Mouse (Mus musculus) gastrocnemius, postnatal 36 days (tissue): Measurements from ENCODE around the gene Gm44805. TPM values are rescaled to one million over a fixed set of nuclear protein-coding genes. Genes with fewer than 3 reads are reported as not detected.

Source experiments
- DNase-seq, 2 experiments: peaks; one replicate each; pipeline ENCODE4 v3.0.0; 2022
- intact Hi-C: fragments of 180-260 bp; cut with DNase I; formaldehyde crosslinking; loops from one replicate; pipeline ENCODE4 v1.15.1; 2025
- long read RNA-seq, 2 experiments: library from polyadenylated mRNA; stranded (forward); transcript quantifications; one replicate each; pipeline ENCODE4 v2.0.0; 2021
- total RNA-seq, 2 experiments: library from RNA; stranded (reverse); gene quantifications; 2 replicates each; pipeline ENCODE4 v1.2.3; 2021

The Gm44805 gene
- not detected for total RNA-seq
- long read RNA-seq, experiment 1: 0 reads
- long read RNA-seq, experiment 2: 0 reads

DNA sequence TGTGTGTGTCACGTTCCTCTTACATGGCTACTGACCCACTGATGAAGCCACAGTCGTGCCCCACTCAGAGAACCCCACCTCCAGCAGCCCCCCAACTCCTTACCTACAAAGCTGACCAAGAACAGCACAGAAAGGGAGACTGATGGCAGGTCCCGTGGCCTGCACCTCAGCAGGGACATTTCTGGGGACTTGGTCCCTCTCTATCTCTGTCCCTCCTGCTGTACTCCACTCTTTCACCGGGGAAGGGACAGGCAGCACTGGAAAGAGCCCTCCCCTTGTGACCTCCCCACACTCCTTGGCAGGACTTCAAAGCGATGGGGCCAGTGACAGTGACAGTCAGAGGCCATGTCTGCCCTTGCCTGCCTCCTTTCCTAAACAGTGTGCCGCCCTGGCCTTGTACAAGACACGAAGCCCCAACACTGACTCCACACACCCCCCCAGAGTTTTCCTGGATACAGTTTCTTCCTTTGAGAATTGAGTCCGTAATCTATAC, at the start of gene Gm44805, which contains the start of gene Apoc4:
Gene Gm44805 (minus strand): TSS at position 222 of the 493 bp plus-strand sequence.
Gene Apoc4 (minus strand): TSS at position 278 of the 493 bp plus-strand sequence.
- DNase-seq: no peak

GRCm38 (mm10) chr7:19726541-19726940, 45.3 kb upstream of the Gm44805 start:
- DNase-seq: no peak

More for the DNA sequence above, at the start of gene Gm44805, which contains the start of gene Apoc4:
- intact Hi-C loops: no loop called here

DNA sequence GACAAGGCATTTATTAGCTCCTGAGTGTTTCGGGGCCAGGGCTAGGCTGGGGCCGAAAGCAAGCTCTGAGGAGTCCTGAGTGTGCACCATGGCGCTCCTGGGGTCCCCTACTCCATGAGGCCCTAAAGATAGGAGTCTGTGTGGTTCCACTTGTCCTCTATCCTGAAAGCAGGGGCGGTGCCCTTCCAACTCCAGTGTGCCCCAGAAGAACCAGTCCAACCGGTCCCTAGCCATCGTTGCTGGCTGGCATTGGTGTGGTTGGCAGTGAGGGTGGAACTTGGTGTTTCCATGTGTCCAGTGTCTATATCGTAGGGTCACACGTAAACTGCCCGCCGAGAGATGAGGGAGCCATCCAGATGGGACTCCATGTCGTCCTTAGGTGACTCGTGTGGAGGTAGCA, 42.9 kb upstream of the Gm44805 start:
- intact Hi-C loops: no loop called here
- DNase-seq: no peak

More at GRCm38 (mm10) chr7:19726541-19726940, 45.3 kb upstream of the Gm44805 start:
- intact Hi-C loops: no loop called here

DNA sequence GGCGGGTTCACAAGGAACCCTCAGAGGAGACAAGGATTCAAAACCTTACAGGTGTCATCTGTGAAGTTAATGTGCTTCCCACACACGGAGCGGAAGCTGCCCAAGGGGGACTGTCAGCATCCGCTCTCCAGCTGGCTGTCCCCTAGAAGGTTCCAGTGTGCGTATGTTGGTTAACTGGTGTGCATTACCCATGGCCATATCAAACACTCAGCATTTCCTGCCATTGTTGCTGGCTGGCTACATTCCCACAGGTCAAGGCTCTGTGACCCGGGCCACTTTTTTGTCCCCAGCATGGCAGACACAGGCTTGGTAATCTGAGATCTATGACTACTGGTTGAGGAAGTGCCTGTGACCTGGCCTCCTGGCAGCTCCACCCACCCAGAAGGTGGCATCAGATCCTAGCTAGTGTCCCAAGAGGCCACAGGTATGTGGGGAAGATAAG, 41.6 kb upstream of the Gm44805 start:
- intact Hi-C loops: no loop called here
- peak in 1 of 2 experiments; percentile 31 for DNase-seq

GRCm38 (mm10) chr7:19719200-19719599, 38.0 kb upstream of the Gm44805 start:
- intact Hi-C loops: no loop called here
- no peak for DNase-seq

GRCm38 (mm10) chr7:19718297-19718952, 37.2 kb upstream of the Gm44805 start:
- DNase-seq: no peak
- intact Hi-C loops: no loop called here

GRCm38 (mm10) chr7:19717346-19717745, 36.1 kb upstream of the Gm44805 start:
- DNase-seq: no peak

DNA sequence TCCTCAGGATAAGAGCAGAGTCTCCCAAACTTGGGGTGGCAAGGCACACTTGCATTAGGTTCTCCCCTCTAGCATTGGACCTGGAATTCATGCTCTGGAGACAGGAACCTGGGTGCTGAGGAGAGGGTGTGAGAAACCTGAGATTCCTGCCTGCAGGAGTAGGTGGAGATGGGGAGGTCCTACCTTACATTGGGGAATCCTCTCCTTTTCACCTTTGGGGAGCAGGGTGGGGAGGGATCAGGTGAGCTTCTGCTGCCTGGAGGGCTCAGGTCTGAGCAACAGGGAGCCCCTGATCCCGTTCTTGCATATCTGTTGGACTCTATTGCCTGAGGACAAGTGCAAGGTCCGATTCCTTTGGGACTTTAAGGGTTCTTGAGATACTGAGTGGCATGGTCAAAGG, 35.6 kb upstream of the Gm44805 start:
- intact Hi-C loops: no loop called here
- DNase-seq: no peak

More at GRCm38 (mm10) chr7:19717346-19717745, 36.1 kb upstream of the Gm44805 start:
- intact Hi-C loops: no loop called here

DNA sequence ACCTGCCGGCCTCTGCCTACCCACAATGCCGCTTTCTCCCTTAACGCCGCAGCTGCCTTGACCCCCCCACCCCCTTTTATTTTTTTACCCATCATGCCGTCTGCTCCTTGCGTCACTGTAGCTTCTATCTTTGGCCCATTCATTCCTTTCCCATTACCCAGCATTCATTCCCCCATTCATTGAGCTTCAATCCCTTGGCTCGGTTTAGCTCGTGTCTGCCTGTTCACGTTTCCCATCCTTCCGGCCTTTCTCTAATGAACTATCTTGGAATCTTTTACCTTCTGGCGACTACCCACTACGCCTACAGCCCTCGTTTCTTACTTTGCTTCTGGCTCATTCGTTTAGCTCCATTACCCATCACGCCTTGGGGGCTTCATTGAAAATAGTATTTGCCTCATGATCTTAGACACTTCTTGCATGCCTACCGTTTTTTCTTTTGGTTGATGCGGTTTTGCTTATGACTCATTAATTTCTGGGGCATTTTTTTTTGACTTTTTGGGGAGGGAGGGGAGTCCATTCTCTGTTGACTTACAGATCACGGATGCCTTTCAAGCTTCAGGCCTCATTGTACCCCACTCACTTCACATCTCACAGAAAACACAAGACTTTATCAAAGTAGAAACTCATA, 34.9 kb upstream of the Gm44805 start:
- intact Hi-C loops: no loop called here
- DNase-seq: no peak

DNA sequence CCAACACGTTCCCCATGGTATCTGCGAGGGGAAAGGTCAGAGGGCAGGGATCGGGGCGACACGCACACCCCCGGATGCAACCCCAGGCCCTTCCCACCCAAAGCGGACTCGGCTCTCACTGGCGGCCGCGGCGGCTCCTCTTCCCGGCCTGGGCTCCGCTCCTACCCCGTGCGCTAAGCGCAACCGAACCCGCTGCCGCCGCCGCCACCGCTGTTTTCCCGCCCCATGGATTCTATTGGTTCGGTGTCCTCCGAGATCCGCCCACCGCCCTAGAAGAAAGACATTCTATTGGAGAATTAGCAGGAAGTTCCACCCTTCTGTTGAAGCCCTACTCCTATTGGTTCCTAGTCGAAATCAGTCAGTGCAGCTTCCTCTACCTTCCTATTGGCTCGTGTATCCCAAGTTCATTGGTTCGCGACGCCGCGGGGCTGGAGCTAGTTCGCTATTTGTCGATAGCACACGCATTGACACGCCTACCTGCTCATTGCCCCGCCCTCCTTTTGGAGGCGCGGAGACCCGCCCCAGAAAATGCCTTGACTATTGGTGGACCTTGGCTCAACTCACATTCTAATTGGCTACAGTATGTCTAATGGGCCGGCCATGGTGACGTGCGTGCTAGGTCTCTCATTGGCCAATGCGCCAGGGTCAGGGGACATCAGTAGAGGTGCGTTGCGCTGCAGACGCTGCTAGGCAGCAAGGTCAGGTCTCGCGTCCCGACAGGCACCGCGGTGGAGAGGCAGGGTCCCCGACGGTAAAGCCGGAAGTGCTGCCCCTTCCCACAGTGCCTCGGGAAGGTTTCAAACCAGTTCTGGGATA, 34.2 kb upstream of the Gm44805 start, which contains the start of gene Tomm40:
Gene Tomm40 (minus strand): TSS at position 200 of the 816 bp plus-strand sequence.
- peak; percentile 97 to 99 for DNase-seq
- intact Hi-C loops: no loop called here

- peak in 1 of 2 experiments; percentile 31 for DNase-seq
- intact Hi-C loops: no loop called here
These were observed 33.6 kb upstream of the Gm44805 start for GRCm38 (mm10) chr7:19714836-19715235.

DNA sequence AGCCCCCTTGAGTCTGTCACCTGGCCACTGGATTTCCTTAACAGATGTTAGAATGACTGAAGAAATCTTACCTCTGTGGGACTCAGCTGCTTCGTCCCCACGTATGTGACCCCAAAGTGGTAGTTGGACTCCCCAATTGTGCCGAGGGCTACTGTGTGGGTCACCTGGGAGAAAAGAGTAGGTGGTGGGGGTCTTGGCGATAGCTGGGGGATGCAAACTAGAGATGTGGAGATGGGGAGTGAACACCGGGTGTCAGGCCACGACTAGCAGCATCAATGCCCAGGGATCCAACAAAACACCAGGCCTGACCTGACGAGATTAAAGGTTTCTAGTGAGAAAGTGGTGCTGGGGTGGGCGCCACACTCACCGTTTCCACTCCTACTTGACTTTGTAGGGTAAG, 32.4 kb upstream of the Gm44805 start:
- intact Hi-C loops: loop anchor here (2.0 kb wide), 1 partner anchor 45 kb away; no protein-coding TSS in a partner anchor
- no peak for DNase-seq

DNA sequence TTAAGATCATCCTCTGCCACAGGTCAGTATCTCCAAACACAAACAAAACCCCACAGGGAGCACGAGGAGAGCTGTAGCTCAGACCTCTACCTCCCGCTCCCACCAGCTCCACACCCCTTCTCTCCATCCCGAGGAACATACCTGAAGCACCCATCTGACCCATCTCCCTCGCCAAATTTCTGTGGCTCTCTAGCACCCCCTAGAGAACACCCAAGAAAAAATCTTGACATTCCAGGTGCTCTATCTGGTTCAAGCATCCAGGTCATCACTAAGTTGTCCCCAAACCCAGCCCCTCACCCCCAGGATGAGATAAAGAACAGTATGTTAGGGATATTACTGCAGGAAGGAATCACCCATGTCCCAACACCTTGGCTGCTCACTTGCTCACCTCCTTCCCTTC, 32.0 kb upstream of the Gm44805 start:
- intact Hi-C loops: loop anchor here (2.0 kb wide), 1 partner anchor 44 kb away; no protein-coding TSS in a partner anchor
- DNase-seq: no peak

DNA sequence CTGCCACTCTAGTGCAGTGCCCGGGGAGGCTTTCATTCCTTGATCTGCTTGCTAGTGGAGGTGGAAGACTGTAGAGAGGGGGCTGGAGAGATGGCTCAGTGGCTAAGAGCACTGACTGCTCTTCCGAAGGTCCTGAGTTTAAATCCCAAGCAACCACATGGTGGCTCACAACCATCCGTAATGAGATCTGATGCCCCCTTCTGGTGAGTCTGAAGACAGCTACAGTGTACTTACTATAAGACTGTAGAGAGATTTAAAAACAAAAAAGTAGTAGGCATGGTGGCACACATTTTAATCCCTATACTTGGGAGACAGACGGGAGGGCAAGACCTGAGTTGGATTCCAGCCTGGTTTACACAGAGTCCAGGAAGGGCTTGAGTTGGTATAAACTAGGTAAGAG, 31.2 kb upstream of the Gm44805 start:
- intact Hi-C loops: loop anchor here (2.0 kb wide), 1 partner anchor 44 kb away; no protein-coding TSS in a partner anchor
- DNase-seq: no peak

DNA sequence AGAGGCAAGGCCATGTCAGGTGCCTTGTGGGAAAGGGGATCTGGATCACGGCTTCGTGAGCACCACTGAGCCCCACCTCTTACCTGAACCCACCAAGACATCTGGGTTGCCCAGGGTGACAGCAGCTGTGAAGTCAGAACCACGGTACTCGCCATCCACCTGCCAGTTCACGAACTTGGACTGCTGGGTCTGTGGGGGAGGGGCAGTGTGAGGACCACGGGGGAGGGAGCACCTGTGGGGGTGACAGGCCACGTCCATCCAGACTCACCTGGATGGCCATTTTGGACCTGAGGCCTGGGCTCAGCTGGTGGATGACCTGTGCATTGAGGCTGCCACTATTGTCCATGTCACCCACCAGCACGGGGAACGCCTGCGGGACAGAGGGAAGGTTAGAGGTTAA, 29.4 kb upstream of the Gm44805 start:
- DNase-seq: no peak
- intact Hi-C loops: no loop called here

DNA sequence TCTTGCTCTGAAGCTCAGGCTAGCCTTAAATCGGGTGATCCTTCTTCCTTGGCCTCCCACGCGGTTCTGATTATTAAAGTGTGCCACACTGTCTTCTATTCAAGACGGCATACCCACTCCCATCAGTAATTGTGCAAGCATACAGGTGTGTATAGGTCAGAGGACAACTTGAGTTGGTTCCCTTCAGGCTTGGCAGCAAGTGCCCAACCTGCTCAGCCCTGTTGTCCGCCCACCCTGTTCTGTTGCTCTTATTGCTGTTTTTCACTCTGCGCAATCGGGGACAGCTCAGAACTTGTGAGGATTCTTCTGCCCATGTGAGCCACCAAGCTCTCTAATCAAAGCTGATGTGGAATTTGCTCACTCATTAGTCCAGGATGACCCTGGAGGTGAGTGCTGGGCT, 24.0 kb upstream of the Gm44805 start:
- no peak for DNase-seq
- intact Hi-C loops: no loop called here

GRCm38 (mm10) chr7:19704475-19704874, 23.3 kb upstream of the Gm44805 start:
- no peak for DNase-seq
- intact Hi-C loops: no loop called here

- intact Hi-C loops: no loop called here
- DNase-seq: no peak
These were observed 21.8 kb upstream of the Gm44805 start for GRCm38 (mm10) chr7:19702859-19703555.

DNA sequence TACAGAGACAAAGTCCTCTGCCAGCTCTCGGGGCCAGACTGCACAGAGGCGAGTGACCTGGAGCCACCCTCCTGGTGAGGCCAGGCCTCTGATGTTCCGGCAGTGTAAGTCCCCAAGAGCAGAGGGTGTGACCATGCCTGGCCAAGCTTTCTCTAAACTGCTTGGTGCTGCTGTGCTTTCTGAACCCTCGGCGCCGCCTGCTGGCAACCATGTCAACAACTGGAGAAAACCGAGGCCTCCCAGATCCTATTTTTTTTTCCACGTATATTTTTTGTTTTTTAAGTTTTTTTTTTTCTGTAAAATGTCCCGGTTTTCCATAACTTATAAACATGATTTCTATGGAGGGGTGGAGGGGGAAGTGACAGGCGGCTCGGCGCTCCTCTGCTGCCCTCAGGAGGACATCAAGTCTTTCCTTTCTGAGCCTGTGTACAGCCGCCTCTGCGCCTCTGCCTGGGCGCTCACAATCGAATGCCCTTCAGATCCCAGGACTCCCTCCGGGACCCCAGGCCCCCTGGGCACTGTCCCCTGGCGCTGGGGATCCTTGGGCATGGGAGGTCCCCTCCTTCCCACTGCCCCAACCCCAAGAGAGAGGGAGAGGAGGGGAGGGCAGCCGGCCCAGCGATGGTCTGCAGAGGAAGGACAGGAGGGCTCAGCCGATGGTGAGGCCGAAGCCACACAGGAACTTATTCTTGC, 20.0 kb upstream of the Gm44805 start:
- intact Hi-C loops: no loop called here
- DNase-seq: peak; percentile 66 to 68
